8 mouse cellular contexts compared by ENCODE assay signal in genomic region chr11:83473235-83474016, GRCm38 (mm10). TPM values are rescaled to one million over a fixed set of nuclear protein-coding genes. Genes with fewer than 3 reads are reported as not detected.
DNase-seq lines count a peak whose midpoint lies in the region; ATAC-seq and TF ChIP-seq lines count a peak whose summit lies in the region.

No protein-coding gene starts in this region.

- no peak for TF ChIP-seq POLR2A in liver, adult 2 months (IDR thresholded peaks at IDR 0.05; ENCODE audit: extremely low read depth, insufficient read depth, low read length)

- H3K79me2 ChIP-seq in liver, adult 2 months (ENCODE audit: control insufficient read depth, insufficient read depth, low read length): peaks cover 7% of the 10 kb centered on the region; the same call in 1 of the 2 replicates

- peak overlapping the region; percentile 91 for H3K4me2 ChIP-seq in hindbrain, embryonic 12.5 days (replicated peaks)
- peak overlapping the region; percentile 89 for H3K4me2 ChIP-seq in stomach, embryonic 14.5 days (replicated peaks; ENCODE audit: low read depth, low read length)

- peak overlapping the region; percentile 96 for H3K27ac ChIP-seq in hindbrain, embryonic 12.5 days
- H3K27ac ChIP-seq in liver, adult 2 months (replicated peaks; ENCODE audit: insufficient read depth, low read depth, low read length): peak overlapping the region; percentile 97
- H3K27ac ChIP-seq in stomach, embryonic 14.5 days (ENCODE audit: low read length): peak overlapping the region; percentile 97

- H3K9me3 ChIP-seq in hindbrain, embryonic 12.5 days (replicated peaks): no peaks in the 10 kb centered on the region
- H3K9me3 ChIP-seq in stomach, embryonic 14.5 days (ENCODE audit: control insufficient read depth, low read depth, low read length): no peaks in the 10 kb centered on the region

- H3K27me3 ChIP-seq in hindbrain, embryonic 12.5 days: peaks cover 7% of the 10 kb centered on the region
- no peaks in the 10 kb centered on the region for H3K27me3 ChIP-seq in liver, adult 2 months (ENCODE audit: control insufficient read depth, insufficient read depth, low read length)
- no peaks in the 10 kb centered on the region for H3K27me3 ChIP-seq in stomach, embryonic 14.5 days (ENCODE audit: control insufficient read depth, insufficient read depth, low read length)

- peak overlapping the region; percentile 91 for H3K9ac ChIP-seq in hindbrain, embryonic 12.5 days
- peak overlapping the region; percentile 86 for H3K9ac ChIP-seq in liver, adult 2 months (ENCODE audit: low read depth, low read length)
- H3K9ac ChIP-seq in stomach, embryonic 14.5 days (replicated peaks; ENCODE audit: low read depth, low read length): peak overlapping the region; percentile 76

- DNase-seq in cerebellum, adult 9-10 months: peak; percentile 47
- no peak for DNase-seq in cerebellum, postnatal 14 days
- peak; percentile 39 for DNase-seq in 3T3-L1 (ENCODE audit: low read depth, low spot score)
- DNase-seq in c-Kit-negative CD71-positive TER-119-positive erythroid progenitor cells, embryonic 14.5 days (ENCODE audit: low read depth, low spot score): peak; percentile 40
- peak; percentile 90 for DNase-seq in liver, adult 2 months (ENCODE audit: extremely low read depth, low read depth, low spot score)
- no peak for DNase-seq in gastrocnemius, postnatal 4 days (ENCODE audit: low spot score in 2 of 2)

- under 1% methylated on average over 37 of the region's 52 CpGs for WGBS in hindbrain, embryonic 12.5 days
- WGBS in liver, adult 2 months: under 1% methylated on average over 52 of the region's 52 CpGs
- WGBS in stomach, embryonic 14.5 days: under 1% methylated on average over 47 of the region's 52 CpGs

- H3K4me1 ChIP-seq in hindbrain, embryonic 12.5 days: peaks cover 15% of the 10 kb centered on the region
- H3K4me1 ChIP-seq in liver, adult 2 months (ENCODE audit: control insufficient read depth, insufficient read depth, low read length): peaks cover 15% of the 10 kb centered on the region; the same call in 1 of the 2 replicates
- H3K4me1 ChIP-seq in stomach, embryonic 14.5 days (ENCODE audit: control insufficient read depth, insufficient read depth, low read length): peaks cover 8% of the 10 kb centered on the region

- TF ChIP-seq CTCF in liver, adult 2 months (IDR thresholded peaks at IDR 0.05; ENCODE audit: low read depth, low read length): no peak

- H3K4me3 ChIP-seq in hindbrain, embryonic 12.5 days: peak overlapping the region; percentile 83
- peak overlapping the region; percentile 97 for H3K4me3 ChIP-seq in liver, adult 2 months (ENCODE audit: insufficient read depth, low read depth, low read length)
- H3K4me3 ChIP-seq in stomach, embryonic 14.5 days (ENCODE audit: low read depth, low read length): peak overlapping the region; percentile 67

- H3K36me3 ChIP-seq in hindbrain, embryonic 12.5 days: peaks cover 5% of the 10 kb centered on the region; the same call in 1 of the 2 replicates
- peaks cover 12% of the 10 kb centered on the region for H3K36me3 ChIP-seq in liver, adult 2 months (ENCODE audit: control insufficient read depth, insufficient read depth, low read length)
- H3K36me3 ChIP-seq in stomach, embryonic 14.5 days (ENCODE audit: control insufficient read depth, insufficient read depth, low read length): peaks cover 5% of the 10 kb centered on the region; the same call in 1 of the 2 replicates

- ATAC-seq in hindbrain, embryonic 12.5 days (ENCODE audit: low FRiP score): peak; percentile 83
- ATAC-seq in stomach, embryonic 14.5 days (ENCODE audit: insufficient number of reproducible peaks, insufficient read depth, low FRiP score, low read depth): peak; percentile 75

RNA-seq across cellular contexts. Expression of gene Taf15, which starts 0.5 kb away (rescaled TPM):
- polyA plus RNA-seq in hindbrain, embryonic 12.5 days (2016; fragmentation: Nextera tagmentation; extraction: Ambion mirVana): 13.9 and 14.9 TPM in 2 replicates
- total RNA-seq in liver, adult 2 months (2014; rRNA removed): 29.1 and 29.9 TPM in 2 replicates
- polyA plus RNA-seq in liver, adult 2 months (2012; rRNA removed): 7.1 and 8.5 TPM in 2 replicates
- polyA plus RNA-seq in stomach, embryonic 14.5 days (2014; fragmentation: Nextera tagmentation; extraction: Ambion mirVana): 26.8 and 27.0 TPM in 2 replicates
- total RNA-seq in gastrocnemius, postnatal 4 days (2021): 10 to 100 TPM; 34.6 to 40.1 TPM

RNA-seq across cellular contexts. Expression of gene Mmp28, which starts 10.6 kb away (rescaled TPM):
- polyA plus RNA-seq in hindbrain, embryonic 12.5 days (2016; fragmentation: Nextera tagmentation; extraction: Ambion mirVana): 3.2 and 3.5 TPM in 2 replicates
- total RNA-seq in liver, adult 2 months (2014; rRNA removed): 0.18 and 0.27 TPM in 2 replicates
- polyA plus RNA-seq in liver, adult 2 months (2012; rRNA removed): 0.26 and 0.29 TPM in 2 replicates
- 1.4 and 1.9 TPM in 2 replicates for polyA plus RNA-seq in stomach, embryonic 14.5 days (2014; fragmentation: Nextera tagmentation; extraction: Ambion mirVana)
- 1 to 10 TPM; 4.7 to 5.4 TPM for total RNA-seq in gastrocnemius, postnatal 4 days (2021)

RNA-seq across cellular contexts. Expression of gene 1700020L24Rik, which starts 35.9 kb away (rescaled TPM):
- polyA plus RNA-seq in hindbrain, embryonic 12.5 days (2016; fragmentation: Nextera tagmentation; extraction: Ambion mirVana): 0.30 and 0.45 TPM in 2 replicates
- total RNA-seq in liver, adult 2 months (2014; rRNA removed): not detected in 2 replicates
- not detected in 2 replicates for polyA plus RNA-seq in liver, adult 2 months (2012; rRNA removed)
- polyA plus RNA-seq in stomach, embryonic 14.5 days (2014; fragmentation: Nextera tagmentation; extraction: Ambion mirVana): 1.5 TPM in 1 of 2 replicates, not detected in the other
- not detected for total RNA-seq in gastrocnemius, postnatal 4 days (2021)

RNA-seq across cellular contexts. Expression of gene Gas2l2, which starts 44.2 kb away (rescaled TPM):
- 0.59 and 0.76 TPM in 2 replicates for polyA plus RNA-seq in hindbrain, embryonic 12.5 days (2016; fragmentation: Nextera tagmentation; extraction: Ambion mirVana)
- total RNA-seq in liver, adult 2 months (2014; rRNA removed): not detected in 2 replicates
- polyA plus RNA-seq in liver, adult 2 months (2012; rRNA removed): not detected in 2 replicates
- 0.10 TPM in 1 of 2 replicates, not detected in the other for polyA plus RNA-seq in stomach, embryonic 14.5 days (2014; fragmentation: Nextera tagmentation; extraction: Ambion mirVana)
- total RNA-seq in gastrocnemius, postnatal 4 days (2021): under 1 TPM; 0.15 to 0.34 TPM

RNA-seq across cellular contexts. Expression of gene Heatr9, which starts 48.5 kb away (rescaled TPM):
- polyA plus RNA-seq in hindbrain, embryonic 12.5 days (2016; fragmentation: Nextera tagmentation; extraction: Ambion mirVana): not detected in 2 replicates
- total RNA-seq in liver, adult 2 months (2014; rRNA removed): not detected in 2 replicates
- not detected in 2 replicates for polyA plus RNA-seq in liver, adult 2 months (2012; rRNA removed)
- polyA plus RNA-seq in stomach, embryonic 14.5 days (2014; fragmentation: Nextera tagmentation; extraction: Ambion mirVana): not detected in 2 replicates
- total RNA-seq in gastrocnemius, postnatal 4 days (2021): not detected

Comparison
In these comparisons a context has a peak if more than half of its experiments do, and no peak if none do; other contexts are left out.
1. DNase-seq: peak in cerebellum, adult 9-10 months (single experiment), 3T3-L1 (single experiment), c-Kit-negative CD71-positive TER-119-positive erythroid progenitor cells, embryonic 14.5 days (single experiment) and liver, adult 2 months (single experiment); none in cerebellum, postnatal 14 days (0 of 2) and gastrocnemius, postnatal 4 days (0 of 2).
2. Peak in every context shown above with its lines, with median percentiles within 50 percentile points of each other: H3K27ac ChIP-seq, H3K4me3 ChIP-seq and H3K9ac ChIP-seq.